Mouse (Mus musculus): ENCODE measurements around the gene Rbm18. TPM values are rescaled to one million over a fixed set of nuclear protein-coding genes. Genes with fewer than 3 reads are reported as not detected.

Gene Rbm18
- total and polyA plus RNA-seq, 2 experiments from 2014 or later = 53.4 to 60.5 TPM

- 45% methylated on average over 3 of the region's 3 CpGs for WGBS
- Histone ChIP-seq H3K4me2 (ENCODE audit: low read depth, low read length) (no peak overlapping the region), H3K27ac (ENCODE audit: low read depth) (peak overlapping the region; percentile 61), H3K4me1 (ENCODE audit: control insufficient read depth, insufficient read depth) (peaks cover 31% of the 10 kb centered on the region), H3K4me3 (ENCODE audit: low read depth, low read length) (no peak overlapping the region), H3K27me3 (ENCODE audit: control insufficient read depth, insufficient read depth, low read length) (no peaks in the 10 kb centered on the region), H3K9me3 (replicated peaks; ENCODE audit: control insufficient read depth, low read length) (no peaks in the 10 kb centered on the region), H3K9ac (replicated peaks; ENCODE audit: low read depth, low read length) (no peak overlapping the region), H3K36me3 (replicated peaks; ENCODE audit: control insufficient read depth, insufficient read depth, low read length) (peaks cover 42% of the 10 kb centered on the region)
- ATAC-seq (ENCODE audit: insufficient read depth, low read depth) (no peak), DNase-seq (ENCODE audit: low spot score) (no peak)
- TF ChIP-seq EP300 (IDR thresholded peaks at IDR 0.05; ENCODE audit: low read depth) (no peak), CTCF (IDR thresholded peaks at IDR 0.05; ENCODE audit: low read depth) (no peak)
Observed at GRCm38 (mm10) chr2:36179487-36179886, 42.9 kb upstream of the Rbm18 start.

- no peak for ATAC-seq (ENCODE audit: insufficient read depth, low read depth)
- H3K36me3 ChIP-seq (replicated peaks; ENCODE audit: control insufficient read depth, insufficient read depth, low read length) = peaks cover 25% of the 10 kb centered on the region; the same call in 1 of the 2 replicates
- no peaks in the 10 kb centered on the region for H3K9me3 ChIP-seq (replicated peaks; ENCODE audit: control insufficient read depth, low read length)
- H3K4me2 ChIP-seq (ENCODE audit: low read depth, low read length) = no peak overlapping the region
- no peak overlapping the region for H3K27ac ChIP-seq (ENCODE audit: low read depth)
- no peak overlapping the region for H3K4me3 ChIP-seq (ENCODE audit: low read depth, low read length)
- TF ChIP-seq EP300 (IDR thresholded peaks at IDR 0.05; ENCODE audit: low read depth) = no peak
- TF ChIP-seq CTCF (IDR thresholded peaks at IDR 0.05; ENCODE audit: low read depth) = no peak
- 73% methylated on average over 3 of the region's 3 CpGs for WGBS
- H3K4me1 ChIP-seq (ENCODE audit: control insufficient read depth, insufficient read depth) = peaks cover 23% of the 10 kb centered on the region
- H3K27me3 ChIP-seq (ENCODE audit: control insufficient read depth, insufficient read depth, low read length) = no peaks in the 10 kb centered on the region
- H3K9ac ChIP-seq (replicated peaks; ENCODE audit: low read depth, low read length) = no peak overlapping the region
- no peak for DNase-seq (ENCODE audit: low spot score)
Observed at GRCm38 (mm10) chr2:36172574-36172973, 36.0 kb upstream of the Rbm18 start.

- 0 out of 2 replicates have a peak overlapping the region, but pooled peaks have one; percentile 18 for H3K27ac ChIP-seq (ENCODE audit: low read depth)
- H3K9ac ChIP-seq (replicated peaks; ENCODE audit: low read depth, low read length) = no peak overlapping the region
- ATAC-seq (ENCODE audit: insufficient read depth, low read depth) (no peak), DNase-seq (ENCODE audit: low spot score) (no peak)
- H3K27me3 ChIP-seq (ENCODE audit: control insufficient read depth, insufficient read depth, low read length) = no peaks in the 10 kb centered on the region
- H3K4me1 ChIP-seq (ENCODE audit: control insufficient read depth, insufficient read depth) = peaks cover 23% of the 10 kb centered on the region
- TF ChIP-seq EP300 (IDR thresholded peaks at IDR 0.05; ENCODE audit: low read depth) (no peak), CTCF (IDR thresholded peaks at IDR 0.05; ENCODE audit: low read depth) (no peak)
- 54% methylated on average over 4 of the region's 4 CpGs for WGBS
- H3K36me3 ChIP-seq (replicated peaks; ENCODE audit: control insufficient read depth, insufficient read depth, low read length) = peaks cover 21% of the 10 kb centered on the region; the same call in 1 of the 2 replicates
- H3K4me3 ChIP-seq (ENCODE audit: low read depth, low read length) = no peak overlapping the region
- H3K9me3 ChIP-seq (replicated peaks; ENCODE audit: control insufficient read depth, low read length) = no peaks in the 10 kb centered on the region
- no peak overlapping the region for H3K4me2 ChIP-seq (ENCODE audit: low read depth, low read length)
Observed at GRCm38 (mm10) chr2:36172136-36172535, 35.6 kb upstream of the Rbm18 start.

GRCm38 (mm10) chr2:36169176-36169575 lies 32.6 kb upstream of the Rbm18 start:
- no peaks in the 10 kb centered on the region for H3K9me3 ChIP-seq (replicated peaks; ENCODE audit: control insufficient read depth, low read length)
- no peak overlapping the region for H3K27ac ChIP-seq (ENCODE audit: low read depth)
- no peak overlapping the region for H3K4me2 ChIP-seq (ENCODE audit: low read depth, low read length)
- TF ChIP-seq CTCF (IDR thresholded peaks at IDR 0.05; ENCODE audit: low read depth) (no peak), EP300 (IDR thresholded peaks at IDR 0.05; ENCODE audit: low read depth) (no peak)
- H3K27me3 ChIP-seq (ENCODE audit: control insufficient read depth, insufficient read depth, low read length) = no peaks in the 10 kb centered on the region
- H3K4me3 ChIP-seq (ENCODE audit: low read depth, low read length) = no peak overlapping the region
- no peak overlapping the region for H3K9ac ChIP-seq (replicated peaks; ENCODE audit: low read depth, low read length)
- no peak for ATAC-seq (ENCODE audit: insufficient read depth, low read depth)
- peaks cover 14% of the 10 kb centered on the region for H3K4me1 ChIP-seq (ENCODE audit: control insufficient read depth, insufficient read depth)
- peaks cover 6% of the 10 kb centered on the region; the same call in 1 of the 2 replicates for H3K36me3 ChIP-seq (replicated peaks; ENCODE audit: control insufficient read depth, insufficient read depth, low read length)
- no peak for DNase-seq (ENCODE audit: low spot score)
- 38% methylated on average over 4 of the region's 4 CpGs for WGBS

- TF ChIP-seq EP300 (IDR thresholded peaks at IDR 0.05; ENCODE audit: low read depth) (no peak), CTCF (IDR thresholded peaks at IDR 0.05; ENCODE audit: low read depth) (no peak)
Observed at GRCm38 (mm10) chr2:36167990-36168618, 31.5 kb upstream of the Rbm18 start.

GRCm38 (mm10) chr2:36159336-36159735 lies 22.8 kb upstream of the Rbm18 start:
- Histone ChIP-seq H3K4me3 (ENCODE audit: low read depth, low read length) (no peak overlapping the region), H3K9me3 (replicated peaks; ENCODE audit: control insufficient read depth, low read length) (no peaks in the 10 kb centered on the region), H3K36me3 (replicated peaks; ENCODE audit: control insufficient read depth, insufficient read depth, low read length) (peaks cover 36% of the 10 kb centered on the region), H3K27ac (ENCODE audit: low read depth) (no peak overlapping the region), H3K9ac (replicated peaks; ENCODE audit: low read depth, low read length) (no peak overlapping the region), H3K4me2 (ENCODE audit: low read depth, low read length) (no peak overlapping the region), H3K27me3 (ENCODE audit: control insufficient read depth, insufficient read depth, low read length) (no peaks in the 10 kb centered on the region), H3K4me1 (ENCODE audit: control insufficient read depth, insufficient read depth) (no peaks in the 10 kb centered on the region)
- WGBS = 84% methylated on average over 4 of the region's 4 CpGs
- no peak for TF ChIP-seq EP300 (IDR thresholded peaks at IDR 0.05; ENCODE audit: low read depth)
- DNase-seq (ENCODE audit: low spot score) = no peak
- ATAC-seq (ENCODE audit: insufficient read depth, low read depth) = no peak

More at GRCm38 (mm10) chr2:36167990-36168618, 31.5 kb upstream of the Rbm18 start:
- Histone ChIP-seq H3K27ac (ENCODE audit: low read depth) (no peak overlapping the region), H3K9ac (replicated peaks; ENCODE audit: low read depth, low read length) (no peak overlapping the region), H3K4me3 (ENCODE audit: low read depth, low read length) (no peak overlapping the region), H3K4me1 (ENCODE audit: control insufficient read depth, insufficient read depth) (peaks cover 14% of the 10 kb centered on the region), H3K27me3 (ENCODE audit: control insufficient read depth, insufficient read depth, low read length) (no peaks in the 10 kb centered on the region), H3K4me2 (ENCODE audit: low read depth, low read length) (no peak overlapping the region), H3K9me3 (replicated peaks; ENCODE audit: control insufficient read depth, low read length) (no peaks in the 10 kb centered on the region), H3K36me3 (replicated peaks; ENCODE audit: control insufficient read depth, insufficient read depth, low read length) (peaks cover 6% of the 10 kb centered on the region; the same call in 1 of the 2 replicates)
- DNase-seq (ENCODE audit: low spot score) = no peak
- WGBS = 34% methylated on average over 1 of the region's 1 CpGs
- peak; percentile 50; the same call in 1 of the 2 replicates for ATAC-seq (ENCODE audit: insufficient read depth, low read depth)

All from heart, postnatal 0 days (tissue).